Mouse (Mus musculus) heart, adult 9 months (tissue): ENCODE data around the gene Cyld.
A peak's percentile ranks its signal among the peaks of the same experiment; 100 is the strongest.
"Not testable (repeated sequence)": the region's sequence is repeated elsewhere in the genome, so short reads cannot be mapped to it uniquely, and the experiment has no call there.

Experiments
- DNase-seq, 2 experiments: peaks; one replicate each; pipeline ENCODE4 v3.0.0; 2022; ENCODE audit warnings: low spot score in 2 of 2

Cyld gene

DNA sequence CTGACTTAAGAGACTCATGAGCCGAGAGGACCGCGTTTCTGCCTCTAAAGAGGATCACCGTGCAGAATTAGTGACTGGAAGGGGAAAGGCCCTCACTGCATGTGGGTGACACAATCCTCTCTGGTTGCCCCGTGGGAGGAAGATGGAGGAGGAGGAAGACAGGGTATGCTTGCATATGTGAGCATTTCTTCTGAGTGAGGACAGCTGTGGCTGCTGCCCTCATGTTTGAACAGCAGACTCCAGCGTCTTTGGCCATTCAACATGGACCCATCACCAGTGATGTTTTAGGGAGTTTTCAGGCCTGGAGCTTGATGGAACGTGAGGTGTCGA, 10.0 kb upstream of the Cyld start:
- no peak for DNase-seq

DNA sequence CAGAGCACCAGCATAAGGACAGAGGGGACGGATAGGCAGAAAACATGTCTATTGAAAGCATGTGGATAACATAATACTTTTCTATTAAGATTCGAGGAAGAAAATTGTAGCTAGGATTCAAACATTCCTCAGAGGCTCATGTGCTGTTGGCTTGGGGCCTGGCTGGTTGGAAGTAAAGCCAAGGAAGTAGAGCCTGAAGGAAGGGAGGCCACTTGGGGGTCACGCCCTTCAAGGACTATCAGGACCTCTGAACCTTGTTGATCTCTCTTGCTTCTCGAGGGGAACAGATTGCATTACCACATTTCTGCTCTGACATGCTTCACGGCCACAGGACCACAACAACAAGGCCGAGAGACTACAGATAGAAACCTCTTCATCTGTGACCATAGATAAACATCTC, 7.7 kb upstream of the Cyld start:
- DNase-seq = no peak

DNA sequence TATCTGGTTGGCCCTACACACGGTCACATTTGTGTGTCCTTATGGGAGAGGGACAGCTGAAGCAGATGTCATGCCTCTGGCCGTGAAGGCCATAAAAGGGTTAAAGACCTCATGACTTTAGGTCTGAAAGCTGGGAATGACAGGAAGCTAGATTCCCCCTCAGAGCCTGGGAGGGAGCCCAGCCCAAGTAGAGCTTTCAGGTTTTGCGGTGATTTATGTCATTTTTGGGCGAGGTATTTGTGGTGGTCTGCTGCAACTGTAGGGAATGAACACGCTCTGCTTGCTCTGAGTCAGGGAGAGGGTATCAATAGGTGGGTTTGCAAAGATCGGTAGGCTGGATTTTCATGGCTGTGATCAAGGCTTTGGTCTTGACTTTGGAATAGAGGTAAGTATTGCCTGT, 6.9 kb upstream of the Cyld start:
- no peak for DNase-seq

DNA sequence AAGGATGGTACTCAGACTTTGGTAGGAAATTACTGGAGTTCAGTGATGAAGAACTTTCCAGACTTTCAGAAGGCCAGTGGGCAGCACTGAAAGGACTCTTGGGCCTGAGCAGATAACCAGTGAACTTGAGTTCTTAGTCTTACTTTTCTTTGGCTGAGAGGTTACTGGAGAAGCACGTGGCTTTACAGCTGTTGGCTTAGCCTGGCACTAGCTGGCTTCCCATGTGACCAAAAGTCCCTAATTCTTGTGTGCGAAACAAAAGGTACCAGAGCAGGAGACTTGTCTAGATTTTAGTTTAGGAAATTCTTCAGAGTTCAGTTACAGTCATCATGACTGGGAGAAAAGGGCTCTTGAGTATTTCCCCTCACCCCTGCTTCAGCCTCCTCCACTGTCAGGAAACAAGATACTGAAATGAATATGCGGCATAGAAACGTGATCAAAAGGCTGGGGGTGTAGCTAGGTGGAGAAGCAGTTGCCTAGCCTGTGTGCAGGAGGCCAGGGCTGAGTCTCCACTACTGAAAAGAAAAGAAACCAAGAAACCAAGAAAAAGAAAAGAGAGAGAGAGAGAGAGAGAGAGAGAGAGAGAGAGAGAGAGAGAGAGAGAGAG, 5.4 kb upstream of the Cyld start:
- no peak for DNase-seq

DNA sequence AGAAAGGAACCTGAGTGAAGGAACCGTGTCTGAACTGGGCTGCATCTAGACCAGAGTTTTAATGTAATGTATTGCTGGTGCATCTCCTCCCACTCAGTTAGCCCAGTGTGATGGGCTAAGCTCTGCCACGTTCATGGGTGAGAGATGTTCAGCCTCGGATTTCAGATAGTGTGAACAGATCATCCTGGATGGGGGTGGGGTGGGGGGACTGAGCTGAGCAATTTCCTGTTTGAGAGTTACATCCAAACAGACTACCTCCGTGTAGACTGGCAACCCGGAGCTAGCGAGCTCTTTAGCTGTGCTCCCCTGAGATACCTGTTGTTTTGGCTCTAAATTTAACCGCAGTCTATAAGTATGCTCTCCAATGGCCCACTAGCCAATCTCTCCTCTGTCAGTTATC, 4.9 kb upstream of the Cyld start:
- DNase-seq = no peak

DNA sequence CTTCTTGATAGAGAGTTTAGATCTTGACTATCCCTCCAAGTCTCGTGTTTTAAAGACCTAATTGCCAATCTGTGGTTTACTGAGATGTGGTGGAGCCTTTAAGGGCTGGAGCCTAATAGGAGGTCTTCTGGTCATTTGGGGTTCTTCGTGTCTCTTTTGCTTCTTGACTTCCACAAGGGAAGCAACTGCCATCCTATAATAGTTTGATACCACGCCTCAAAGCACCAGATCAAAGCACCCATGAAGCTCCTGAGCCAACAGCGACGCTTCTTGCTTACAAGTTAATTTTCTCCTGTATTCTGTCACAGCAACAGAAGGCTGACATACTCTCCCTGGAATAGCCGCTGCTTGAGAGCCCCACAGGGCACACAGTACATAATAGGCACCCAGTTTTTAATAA, 4.0 kb upstream of the Cyld start:
- no peak for DNase-seq

DNA sequence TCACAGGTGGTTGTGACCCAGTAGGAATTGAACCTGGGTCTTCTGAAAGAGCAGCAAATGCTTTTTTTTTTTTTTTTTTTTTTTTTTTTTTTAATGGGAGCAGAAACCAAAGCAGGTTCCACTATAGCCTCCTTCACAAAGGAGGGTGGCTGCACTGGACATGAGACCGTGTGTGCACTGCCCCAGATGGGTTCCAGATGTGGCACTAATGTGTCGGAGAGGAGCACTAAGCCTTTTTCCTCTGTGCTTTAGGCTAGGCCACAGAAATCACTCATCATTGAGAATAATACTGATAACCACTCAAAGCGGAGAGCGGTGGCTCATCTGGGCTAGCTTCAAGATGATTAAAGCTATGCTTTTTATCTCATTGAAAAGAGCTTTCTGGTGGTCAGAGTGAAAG, 3.5 kb upstream of the Cyld start:
- DNase-seq = no peak

DNA sequence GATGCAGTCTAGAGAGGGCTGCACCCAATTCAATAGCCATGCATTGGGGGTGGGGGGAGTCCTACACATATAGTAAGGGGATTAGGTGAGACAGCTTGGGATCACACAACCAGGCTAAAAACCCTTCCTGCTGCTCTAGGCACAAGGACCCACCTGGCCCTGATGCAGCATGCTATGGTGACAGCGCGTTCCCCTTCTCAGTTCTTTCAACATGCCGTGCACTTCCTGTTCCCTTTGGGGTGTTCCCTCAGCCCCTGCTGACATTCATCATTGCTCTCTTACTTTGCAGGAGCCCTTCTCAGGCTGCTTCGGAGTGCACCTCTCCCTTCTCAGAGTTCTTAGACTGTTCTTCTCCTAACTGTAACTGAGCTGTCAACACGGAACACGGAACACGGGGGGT, 2.5 kb upstream of the Cyld start:
- no peak for DNase-seq

DNA sequence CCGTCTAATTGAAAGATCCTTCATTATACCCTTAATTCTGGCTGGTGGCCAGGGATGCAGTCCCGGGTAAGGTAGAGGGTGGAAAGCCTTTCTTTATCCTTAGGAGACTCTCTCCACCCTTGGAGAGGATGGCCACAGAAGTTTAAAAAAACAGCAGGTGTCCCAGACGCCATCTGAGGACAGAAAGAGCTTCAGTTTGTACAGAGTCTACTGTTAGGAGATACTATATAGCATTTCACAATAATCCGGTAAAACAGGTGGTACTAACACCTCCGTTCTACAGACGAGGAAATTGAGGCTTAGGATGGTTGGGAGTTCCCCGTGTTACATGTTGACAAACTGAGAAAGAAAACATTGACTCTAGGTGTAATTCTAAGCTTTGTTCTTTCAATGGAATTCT, 600 bp upstream of the Cyld start:
- no peak for DNase-seq

DNA sequence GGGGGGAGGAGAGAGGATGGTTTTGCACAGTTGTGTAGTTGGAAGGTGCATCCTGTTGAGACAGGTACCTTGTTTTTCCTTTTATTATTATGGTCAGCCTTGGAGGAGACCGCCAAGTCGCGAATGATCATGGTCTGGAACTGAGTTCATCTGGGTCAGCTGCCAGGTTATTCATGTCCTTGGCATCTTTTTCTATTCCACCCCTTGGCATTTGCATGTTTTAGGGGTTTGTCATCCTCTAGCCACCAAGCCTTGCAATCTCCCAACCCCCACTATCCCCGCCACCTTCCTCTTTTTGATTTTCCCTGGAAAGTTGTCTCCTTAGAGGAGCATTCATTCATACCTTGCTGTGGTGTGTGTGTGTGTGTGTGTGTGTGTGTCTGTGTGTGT, 809 bp downstream of the Cyld start:
- peak in 1 of 2 experiments; percentile 39 for DNase-seq

DNA sequence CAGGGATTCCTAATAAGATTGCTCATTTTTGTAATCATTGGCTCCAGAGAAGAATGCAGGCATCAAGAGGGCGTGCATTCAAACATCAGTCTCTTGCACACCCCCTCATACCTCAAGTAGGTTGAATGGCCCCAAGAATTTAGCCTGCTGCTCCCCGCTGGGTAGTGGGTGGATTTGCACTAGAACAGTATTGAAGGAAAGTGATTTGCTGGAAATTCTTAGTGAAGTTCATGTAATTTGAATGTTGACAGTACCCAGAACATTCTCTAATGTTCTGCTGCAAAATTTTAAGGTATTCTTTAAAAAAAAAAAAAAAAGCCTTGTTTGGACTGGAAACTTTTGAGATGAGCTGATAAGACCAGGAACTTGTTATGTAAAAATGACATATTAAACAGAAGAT, 1.2 kb downstream of the Cyld start:
- DNase-seq = no peak

DNA sequence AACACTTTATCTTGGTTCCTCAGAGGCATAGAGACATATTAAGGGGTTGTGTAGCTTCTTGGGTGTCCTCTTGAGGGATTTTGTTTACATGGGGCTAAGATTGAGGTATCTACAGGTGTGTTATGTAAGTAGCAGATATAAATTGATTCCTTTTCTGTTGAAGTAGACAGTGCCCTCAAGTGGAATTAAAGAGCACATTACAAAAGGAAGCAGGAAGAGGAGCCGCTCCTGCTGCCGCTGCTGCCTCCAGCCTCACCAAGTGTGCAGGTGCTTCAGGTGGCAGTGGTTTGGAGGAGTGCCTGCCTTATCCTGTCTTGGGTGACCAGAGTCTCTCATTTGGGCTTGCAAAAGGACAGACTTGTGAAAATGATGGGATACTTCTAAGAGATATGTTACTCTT, 4.8 kb downstream of the Cyld start:
- DNase-seq = no peak

DNA sequence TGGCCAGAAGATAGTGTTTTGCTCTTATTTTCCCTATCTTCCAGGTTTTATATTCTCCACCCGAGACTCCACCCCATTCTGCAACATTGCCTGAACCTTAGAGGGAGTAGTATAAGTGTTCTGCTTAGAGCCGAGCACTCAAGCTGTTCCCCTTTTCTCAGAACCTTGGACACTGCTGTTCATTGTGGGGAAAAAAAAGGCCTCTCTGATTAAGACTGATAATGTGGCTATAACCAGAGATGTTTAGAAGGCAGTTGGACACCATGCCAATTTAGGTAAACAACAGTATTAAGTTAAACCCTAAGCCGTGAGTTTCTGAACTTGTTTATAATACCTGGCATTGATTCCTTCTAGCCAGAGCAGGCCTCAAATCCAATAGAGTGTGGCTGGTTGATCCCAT, 6.0 kb downstream of the Cyld start:
- no peak for DNase-seq

DNA sequence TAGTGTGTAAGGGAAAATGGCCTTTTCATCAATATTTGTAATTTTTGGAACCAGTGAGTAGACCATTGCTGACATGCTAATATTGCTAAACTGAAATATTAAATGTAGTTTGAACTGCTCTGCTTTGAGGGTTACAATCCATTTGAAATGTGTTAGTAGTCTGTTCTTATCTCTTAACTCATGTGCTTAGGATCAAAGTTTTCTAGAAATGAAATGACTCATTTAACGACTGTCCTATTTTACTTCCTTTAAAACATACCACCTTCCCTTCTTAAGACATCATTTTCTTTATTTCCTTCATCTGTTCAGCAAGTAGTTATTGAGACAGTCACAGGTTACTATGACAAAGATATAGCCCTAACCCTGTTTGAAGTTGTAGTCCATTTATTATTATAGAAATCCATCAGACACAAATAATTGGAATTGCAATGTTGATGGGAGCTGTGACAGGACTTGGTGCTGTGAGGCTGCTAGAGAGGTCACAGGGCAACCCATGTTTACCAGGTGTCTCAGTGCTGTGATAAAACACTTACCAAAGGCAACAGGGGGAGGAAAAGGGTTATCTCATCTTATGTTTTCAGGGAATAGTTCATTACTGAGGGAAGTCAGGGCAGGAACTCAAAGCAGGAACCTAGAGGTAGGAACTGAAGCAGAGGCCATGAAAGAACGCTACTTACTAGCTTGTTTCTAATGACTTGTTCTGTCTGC, 26.6 kb downstream of the Cyld start:
- DNase-seq = no peak

DNA sequence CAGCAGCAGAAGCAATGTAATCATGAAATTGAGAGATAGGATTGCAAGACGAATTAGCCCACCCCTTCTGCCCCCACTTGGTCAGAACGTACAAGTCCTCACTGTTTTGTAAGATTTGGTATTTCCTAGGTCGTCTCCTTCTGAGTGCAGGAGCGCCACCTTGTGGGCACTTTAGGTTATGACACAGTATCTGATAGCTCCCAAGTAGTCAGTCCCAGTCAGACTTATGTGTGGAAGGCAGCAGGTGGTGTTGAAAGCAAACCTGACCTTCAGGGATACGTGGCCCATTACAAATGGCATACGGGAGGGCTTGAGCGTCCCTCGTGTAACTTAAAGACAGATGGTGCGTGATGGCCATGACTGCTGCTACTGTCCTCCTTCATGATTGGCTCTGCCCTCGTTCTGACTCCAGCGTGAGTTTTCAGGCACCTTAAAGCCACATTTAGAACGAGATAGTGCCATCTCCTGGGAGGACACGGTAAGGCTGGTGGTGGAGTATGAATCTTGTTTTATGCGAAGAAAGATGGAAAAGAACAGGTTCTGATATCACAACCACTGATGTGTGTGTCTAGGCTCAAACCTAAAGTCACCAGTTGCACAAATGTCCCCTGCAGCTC, 58.5 kb downstream of the Cyld start:
- DNase-seq = peak; percentile 57 to 80

DNA sequence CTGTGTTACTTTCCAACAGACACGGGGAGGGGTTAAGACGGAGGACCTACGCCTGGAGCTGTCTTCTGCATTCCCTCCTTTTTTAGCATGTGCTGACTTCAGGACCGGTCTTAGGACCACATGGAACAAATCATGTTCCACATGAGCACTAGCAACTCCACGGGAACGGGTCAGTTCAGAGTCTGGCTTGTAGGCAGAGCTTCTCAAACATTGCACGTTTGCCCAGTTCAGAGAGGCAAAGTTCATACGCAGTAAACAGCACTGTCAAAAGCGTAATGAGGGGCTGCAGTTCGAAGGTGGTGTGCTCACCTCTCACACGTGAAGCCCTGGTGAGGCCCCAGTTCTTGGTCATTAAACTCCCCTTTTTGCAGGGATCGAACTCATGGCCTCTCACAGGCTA, 65.2 kb downstream of the Cyld start:
- DNase-seq = no peak

DNA sequence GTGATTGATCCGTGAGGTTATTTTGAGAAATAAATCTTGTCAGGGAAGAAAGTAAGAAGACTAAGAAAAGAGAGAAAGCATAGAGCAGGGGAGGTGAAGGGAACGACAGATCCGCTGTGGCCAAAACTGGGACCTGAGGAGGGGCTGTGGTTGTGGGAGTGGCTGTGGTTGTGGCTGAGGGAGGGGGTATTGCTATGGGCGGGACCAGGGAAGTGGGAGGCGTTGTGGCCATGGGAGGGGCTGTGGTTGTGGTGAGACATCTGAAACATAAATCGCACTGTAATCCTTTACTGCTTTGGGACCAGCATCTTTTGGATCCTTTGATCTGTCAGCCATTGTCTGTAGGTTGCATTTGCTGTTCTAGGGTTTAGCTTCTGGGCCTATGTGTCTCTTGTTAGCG, 74.4 kb downstream of the Cyld start:
- no peak for DNase-seq

DNA sequence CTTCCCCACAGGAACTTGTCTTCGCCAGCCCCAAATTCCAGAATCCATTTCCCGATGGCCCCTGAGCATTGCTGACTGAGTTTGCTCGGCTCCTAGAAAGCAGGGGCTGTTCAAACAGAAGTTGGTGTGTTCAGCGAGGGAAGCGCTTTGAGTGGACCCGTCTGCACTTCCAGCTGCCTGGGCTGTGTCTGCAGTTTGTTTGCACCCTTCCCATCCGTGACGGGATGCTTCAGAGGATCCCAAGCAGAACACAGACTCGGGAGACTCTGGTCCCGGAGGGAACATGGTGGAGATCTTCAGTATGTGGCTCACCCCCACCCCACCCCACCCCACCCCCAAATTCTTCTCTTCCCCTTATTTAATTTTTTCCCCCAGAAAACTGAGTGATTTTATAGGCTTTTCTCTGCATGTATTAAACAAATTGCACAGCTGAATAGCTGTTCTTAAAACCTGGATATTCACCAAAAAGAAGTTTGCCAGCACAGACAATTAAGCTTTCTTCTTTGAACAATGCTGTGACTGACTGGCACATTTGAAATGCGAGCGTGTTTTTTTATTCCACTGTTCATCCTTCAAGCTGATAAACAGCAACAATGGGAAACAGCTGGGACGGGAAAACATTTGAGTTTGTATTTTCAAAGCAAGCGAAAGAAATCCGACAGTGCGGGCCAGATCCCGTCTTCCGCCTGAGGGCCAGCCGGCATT, 77.9 kb downstream of the Cyld start:
- DNase-seq = no peak

DNA sequence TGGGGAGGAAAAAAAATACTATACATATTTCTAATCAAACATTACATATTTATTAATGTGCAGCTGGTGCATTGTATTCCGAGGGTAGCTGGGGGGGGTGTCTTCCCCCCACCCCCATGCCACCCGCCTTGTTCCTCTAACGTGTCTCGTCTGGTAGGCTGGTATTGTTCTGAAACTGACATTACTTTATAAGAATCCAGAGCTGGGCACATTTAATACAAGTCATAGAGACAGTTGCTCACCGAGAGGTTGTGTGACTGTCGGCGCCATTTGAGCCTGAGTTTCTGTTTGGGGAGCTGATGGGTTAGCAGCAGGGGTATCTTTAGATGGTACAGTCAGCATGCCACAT, 78.4 kb downstream of the Cyld start:
- DNase-seq = no peak

DNA sequence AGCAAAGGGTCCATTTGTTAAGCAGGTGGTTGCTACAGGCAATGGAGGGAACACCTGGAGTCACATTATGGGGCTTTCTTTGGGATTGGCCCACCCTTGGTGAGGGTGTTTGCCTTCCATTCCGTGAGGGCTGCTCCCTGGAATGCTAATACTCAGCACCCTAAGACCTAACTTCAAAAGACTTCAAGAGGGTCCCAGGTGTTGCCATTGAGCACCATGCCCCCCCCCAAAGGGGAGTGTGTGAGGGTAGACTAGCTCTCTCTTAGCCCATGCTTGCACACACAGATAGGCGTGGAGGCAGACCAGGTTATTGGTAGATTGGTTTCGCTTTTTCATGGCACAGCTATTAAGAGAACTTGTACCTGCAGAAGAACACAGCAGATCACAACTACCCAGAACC, 83.3 kb downstream of the Cyld start:
- DNase-seq = no peak

DNA sequence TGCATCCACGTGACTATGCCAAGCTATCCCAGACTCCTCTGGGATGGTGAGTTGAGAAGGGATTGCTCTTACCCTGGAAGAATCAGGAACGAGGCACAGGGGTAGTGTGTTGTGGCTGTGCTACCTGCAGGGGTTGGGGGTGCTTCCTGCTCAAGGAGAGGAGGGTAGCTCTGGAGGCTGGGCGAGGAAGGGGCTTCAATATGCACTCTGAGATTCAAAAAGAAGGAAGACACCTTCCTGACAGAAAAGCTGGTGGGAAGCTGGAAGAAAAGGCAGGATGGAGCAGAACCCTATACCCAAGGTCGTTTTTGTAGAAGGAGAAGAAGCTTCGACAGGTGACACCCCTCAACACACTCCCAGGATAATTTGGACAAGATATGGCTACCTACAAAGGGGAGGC, 84.5 kb downstream of the Cyld start:
- DNase-seq = no peak

DNA sequence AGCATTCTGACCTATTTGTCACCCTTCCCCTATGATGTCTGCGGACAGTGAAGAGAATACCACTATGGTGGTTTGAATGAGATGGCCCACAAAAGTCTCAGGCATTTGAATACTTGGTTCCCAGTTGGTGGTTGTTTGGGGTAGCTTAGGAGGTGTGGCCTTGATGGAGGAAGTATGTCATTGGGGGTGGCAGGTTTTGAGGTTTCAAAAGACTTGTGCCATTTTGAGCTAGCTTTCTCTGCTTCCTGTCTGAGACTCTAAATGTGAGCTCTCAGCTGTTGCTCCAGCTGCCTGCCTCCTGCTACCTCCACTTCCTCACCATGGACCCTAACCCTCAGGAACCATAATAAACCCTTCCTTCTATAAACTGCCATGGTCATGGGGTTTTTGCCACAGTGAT, 86.9 kb downstream of the Cyld start:
- DNase-seq = no peak

DNA sequence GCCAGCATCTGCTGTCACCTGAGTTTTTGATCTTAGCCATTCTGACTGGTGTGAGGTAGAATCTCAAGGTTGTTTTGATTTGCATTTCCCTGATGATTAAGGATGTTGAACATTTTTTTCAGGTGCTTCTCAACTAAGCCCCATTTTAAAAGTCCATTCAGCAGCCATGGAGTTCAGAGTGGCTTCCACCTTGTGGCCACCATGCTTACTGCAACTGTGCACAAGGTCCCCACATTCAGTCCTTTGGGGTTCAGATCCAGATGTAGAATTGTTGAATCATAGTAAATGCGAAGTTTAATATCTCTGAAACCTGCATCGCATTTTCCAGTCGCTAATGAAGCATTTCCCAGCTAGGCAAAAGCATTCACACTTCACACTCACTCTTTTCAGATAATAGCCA, 91.5 kb downstream of the Cyld start:
- not testable (repeated sequence) for DNase-seq
